Mouse (Mus musculus) urinary bladder, postnatal 4 days (tissue): Measurements from ENCODE around the gene Ascc2.
"Not testable (repeated sequence)": the region's sequence is repeated elsewhere in the genome, so short reads cannot be mapped to it uniquely, and the experiment has no call there.

Experiments used
- DNase-seq, 2 experiments: peaks; one replicate each; pipeline ENCODE4 v3.0.0; 2021 to 2022; ENCODE audit warnings: low spot score in 2 of 2

The Ascc2 gene

DNA sequence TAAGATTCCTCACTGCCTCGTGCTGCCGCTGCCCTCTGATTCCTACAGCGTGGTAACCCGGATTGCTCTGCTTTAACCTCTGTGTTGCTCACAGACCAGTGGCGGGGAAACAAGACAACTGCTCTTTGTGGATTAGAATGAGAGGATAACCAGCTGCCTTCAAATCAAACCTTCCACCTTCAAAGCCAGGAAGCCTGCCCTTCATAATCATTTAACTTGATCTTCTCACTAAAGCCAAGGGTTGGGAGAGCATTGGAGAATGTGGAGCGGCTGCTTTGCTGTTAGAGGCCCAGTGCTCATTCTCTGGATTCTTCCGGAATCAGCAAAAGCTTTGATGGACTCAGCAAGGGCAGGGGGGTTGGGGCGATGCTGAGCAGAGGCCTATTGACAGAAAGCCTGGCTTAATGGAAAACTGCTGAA lies 7.7 kb upstream of the Ascc2 start:
- DNase-seq, result no peak

DNA sequence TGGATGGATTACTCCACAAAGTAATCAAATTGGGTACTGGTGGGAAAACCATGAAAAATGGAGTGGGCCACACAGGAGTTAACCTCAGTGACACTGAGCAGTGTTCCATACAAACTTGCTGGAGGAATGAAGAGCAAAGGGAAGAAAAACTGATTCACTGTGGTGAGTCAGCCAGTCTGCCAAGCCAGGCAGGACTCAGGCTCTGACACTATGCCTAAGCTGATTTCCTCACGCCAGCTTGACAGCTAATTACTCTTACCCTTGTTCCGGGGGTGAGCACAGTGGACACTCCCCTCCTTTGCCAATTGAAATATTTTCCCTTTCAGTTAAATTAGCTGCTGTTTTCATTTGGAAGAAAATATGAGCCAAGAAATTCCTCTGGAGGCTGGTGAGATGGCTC lies 4.1 kb upstream of the Ascc2 start:
- DNase-seq, result no peak

DNA sequence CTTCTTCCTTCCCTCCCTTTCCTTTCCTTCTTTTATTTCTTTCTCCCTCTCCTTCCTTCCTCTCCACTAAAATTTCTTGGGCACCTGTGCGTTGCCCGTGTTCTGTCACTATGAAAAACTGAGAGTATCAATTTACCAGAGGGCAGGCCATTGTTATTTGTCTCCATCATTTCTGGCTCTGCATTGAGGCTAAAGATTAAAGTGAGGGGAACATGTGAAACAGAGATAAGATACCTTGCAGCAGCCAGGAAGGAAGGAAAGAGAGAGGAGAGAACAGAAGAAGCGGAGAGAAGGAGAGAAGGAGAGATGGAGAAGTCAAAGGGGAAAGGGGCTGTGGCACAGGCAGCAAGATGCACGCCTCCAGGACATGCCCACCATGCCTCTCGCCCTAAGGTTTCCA lies 3.2 kb upstream of the Ascc2 start:
- no peak for DNase-seq

DNA sequence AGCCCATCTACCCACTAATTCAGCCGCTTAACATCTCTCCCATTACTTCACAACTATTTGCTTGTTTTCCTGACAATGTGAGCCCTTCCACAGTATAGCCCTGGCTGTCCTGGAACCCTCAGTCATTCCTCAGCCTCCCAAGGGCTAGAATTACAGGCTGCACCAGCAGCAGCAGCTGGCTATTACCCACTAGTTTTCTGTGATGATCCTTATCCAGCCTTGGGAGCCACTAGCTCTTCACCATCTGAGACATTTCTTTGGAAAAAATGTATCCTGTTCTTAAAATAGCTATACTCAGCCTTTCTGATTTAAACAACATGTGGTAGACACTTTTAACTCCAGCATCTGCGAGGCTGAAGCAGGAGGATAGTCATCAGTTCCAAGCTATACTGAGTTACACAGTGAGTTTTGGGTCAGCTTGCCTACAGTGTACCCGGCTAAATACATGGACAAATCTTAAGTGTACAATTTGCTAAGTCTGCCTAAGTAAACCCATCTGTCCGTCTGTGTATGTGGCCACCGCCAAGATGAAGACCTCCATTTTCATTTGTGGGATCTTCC lies 685 bp upstream of the Ascc2 start:
- no peak for DNase-seq

DNA sequence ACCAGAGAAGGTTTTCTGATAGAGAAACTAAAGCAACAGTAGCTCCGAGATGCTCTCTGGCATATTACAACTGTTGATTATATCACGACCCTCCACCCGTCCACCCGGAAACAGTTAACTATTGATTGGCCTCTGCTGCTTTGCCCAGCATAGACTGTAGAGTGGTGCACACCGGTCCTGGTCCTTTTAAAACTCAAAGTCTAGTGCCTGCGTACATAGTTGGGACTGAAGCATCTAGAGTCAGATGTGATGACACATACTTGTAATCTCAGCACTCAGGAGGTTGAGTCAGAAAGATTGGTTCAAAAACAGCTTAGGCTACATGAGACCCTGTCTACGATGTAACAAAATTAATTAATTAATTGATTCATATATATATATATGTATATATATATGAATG lies 714 bp downstream of the Ascc2 start:
- no peak for DNase-seq

DNA sequence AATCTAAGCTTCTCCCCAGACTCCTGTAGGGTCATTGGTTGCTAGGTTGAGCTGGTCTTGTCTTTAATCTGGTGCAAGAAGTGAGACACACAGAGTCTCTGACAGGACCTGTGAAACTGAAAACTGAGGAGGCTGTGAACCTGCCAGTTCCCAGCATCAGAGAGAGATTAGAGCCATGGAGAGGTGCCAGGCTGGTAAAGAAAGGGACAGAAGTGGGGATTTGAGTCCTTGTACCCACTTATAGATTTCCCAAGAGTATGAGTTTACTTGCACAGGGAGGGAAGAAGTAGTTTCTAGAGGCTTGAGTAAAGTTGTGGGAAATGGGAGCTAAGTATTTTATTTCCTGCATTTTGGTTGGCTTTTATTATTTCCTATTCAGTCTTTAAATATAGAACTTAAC lies 3.6 kb downstream of the Ascc2 start:
- DNase-seq, result no peak

DNA sequence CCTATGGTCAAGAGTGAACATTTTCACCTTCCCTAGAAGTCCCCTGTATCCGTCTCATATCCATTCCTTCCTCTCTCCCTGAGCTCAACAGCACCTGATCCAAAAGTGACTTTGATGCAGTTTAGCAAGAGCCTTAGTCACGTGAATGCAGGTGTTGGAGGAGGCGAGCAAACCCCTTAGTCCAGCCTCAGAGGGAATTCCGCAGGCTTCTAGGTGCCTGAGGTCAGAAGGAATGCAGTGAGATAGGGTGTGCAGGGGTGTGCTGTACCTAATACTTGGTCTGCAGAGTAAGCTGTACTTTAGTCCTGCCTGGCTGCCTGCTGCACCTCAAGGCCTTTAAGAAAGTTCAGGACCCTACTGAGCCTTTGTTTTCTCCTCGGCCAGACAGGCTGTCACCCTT lies 6.2 kb downstream of the Ascc2 start:
- DNase-seq, result no peak

DNA sequence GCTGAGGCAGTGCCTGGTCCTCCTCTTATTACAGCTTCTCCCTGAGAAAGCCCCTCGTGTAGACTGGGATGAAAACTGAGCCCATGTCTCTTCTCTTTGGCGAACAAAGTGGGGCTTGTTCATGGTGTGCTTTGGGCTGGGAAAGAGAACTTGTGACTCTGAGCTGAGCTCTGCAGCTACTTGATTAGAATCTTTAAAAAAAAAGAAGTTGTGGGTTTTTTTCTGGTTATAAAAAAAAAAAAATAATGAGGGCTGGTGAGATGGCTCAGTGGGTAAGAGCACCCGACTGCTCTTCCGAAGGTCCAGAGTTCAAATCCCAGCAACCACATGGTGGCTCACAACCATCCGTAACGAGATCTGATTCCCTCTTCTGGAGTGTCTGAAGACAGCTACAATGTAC lies 7.6 kb downstream of the Ascc2 start:
- DNase-seq, result not testable (repeated sequence)

DNA sequence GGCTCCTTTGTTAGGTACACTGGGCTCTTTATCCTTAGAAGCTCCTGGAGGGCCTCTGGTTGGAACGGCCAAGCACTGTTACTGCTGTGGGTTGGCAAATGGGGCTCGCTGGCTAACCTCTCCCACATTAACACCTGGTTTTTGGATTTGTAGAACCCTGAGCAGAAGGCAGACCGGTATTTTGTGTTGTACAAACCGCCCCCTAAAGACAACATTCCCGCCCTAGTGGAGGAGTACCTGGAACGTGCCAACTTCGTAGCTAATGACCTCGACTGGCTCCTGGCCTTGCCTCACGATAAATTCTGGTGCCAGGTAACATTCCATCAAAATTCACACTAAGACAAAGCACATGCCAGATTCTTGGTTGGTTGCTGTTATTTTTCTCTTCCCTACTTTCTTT lies 8.9 kb downstream of the Ascc2 start:
- no peak for DNase-seq

DNA sequence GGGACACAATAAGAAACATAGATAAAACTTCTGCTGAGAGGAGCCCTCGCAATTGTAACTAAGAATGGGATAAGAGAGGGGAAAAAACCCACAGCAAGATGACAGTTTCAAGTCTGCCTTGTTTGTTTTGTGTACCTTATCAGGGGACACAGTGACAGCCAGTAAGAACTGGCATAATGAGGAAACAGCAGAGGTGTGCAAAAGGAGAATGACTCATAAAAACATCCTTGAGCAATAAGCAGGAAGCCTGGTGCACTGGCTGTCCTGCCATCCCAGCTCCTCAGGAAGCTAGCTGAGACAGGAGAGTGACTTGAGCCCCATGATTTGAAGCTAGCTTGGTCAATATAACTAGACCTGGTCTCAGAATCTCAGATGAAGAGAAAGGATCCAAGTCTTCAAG lies 22.3 kb downstream of the Ascc2 start:
- DNase-seq, result no peak

DNA sequence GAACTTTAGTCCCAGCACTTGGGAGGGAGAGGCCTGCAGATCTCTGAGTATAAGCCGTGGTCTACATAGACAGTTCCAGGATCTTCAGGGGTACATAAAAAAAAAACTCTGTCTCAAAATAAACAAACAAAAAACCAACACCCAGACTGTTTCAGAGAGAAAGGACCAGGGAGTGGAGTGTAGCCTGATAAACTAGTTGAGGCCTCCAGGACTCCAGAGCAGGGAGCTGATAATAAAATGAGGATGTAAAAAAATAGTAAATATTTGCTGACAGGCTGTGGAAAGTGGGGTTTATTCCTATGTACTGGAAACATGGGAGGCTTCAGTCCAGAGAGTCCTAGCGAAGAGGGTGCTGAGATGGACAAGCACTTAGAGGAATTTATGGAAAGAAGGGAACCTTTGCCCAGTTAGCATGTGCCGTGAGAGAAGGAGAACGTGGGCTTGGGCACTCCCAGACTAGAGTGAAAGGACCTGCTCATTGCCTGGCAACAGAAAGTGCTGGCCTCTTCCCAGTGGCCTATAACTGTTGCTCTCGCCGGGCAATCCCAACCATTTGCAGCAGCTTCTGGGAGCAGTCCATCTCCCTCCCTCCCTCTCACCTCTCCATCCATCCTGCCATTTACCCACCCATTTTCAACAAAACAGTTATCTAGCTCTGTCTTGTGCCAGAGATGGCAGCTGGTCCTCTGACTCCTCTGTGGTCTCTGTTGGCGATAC lies 22.9 kb downstream of the Ascc2 start:
- no peak for DNase-seq

DNA sequence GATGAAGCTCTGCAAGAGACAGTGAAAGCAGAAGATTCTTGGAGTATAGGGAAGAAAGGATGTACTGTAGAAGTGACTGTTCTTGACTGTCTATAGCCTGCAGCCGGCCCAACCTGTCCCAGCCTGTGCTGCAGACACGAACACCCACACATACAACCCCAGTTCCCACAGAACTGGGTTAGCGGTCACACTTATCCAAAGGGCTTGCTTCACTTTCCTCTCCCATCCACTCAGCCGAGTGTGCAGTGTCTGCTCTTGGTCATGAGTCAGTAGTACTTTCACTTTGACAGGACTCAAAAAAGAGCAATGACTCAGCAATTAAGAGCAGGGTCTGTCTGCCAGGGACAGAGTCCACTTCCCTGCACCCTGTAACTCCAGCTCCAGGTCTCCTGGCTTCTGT lies 23.8 kb downstream of the Ascc2 start:
- DNase-seq, result no peak

DNA sequence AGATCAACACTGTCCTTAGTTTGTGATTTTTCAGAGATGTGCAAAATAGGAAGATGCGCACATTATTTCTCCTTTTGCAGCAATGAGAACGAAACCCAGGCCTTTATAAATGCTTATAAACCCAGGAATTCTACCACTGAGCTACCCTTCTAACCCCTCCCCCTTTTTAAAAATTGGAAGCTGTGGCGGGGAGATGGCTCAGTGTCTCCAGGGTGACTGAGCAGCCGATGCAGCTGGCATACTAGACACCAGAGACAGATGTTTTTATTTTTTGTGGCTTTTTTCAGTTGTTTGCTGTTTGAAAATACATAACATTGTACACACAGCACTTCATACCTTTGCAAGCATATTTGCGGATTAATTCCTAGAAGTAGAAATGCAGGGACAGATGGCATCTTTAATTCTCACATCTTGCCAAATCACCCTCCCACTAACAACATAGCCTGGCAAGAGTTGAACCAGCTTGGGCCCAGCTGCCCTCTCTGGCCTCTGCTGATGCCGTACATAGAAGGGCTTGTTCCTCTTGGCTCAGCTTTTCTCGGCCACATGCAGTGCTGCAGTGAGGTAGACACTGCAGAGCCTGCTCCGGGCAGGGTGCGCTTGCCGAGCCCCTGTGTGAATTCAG lies 24.4 kb downstream of the Ascc2 start:
- DNase-seq, result no peak

DNA sequence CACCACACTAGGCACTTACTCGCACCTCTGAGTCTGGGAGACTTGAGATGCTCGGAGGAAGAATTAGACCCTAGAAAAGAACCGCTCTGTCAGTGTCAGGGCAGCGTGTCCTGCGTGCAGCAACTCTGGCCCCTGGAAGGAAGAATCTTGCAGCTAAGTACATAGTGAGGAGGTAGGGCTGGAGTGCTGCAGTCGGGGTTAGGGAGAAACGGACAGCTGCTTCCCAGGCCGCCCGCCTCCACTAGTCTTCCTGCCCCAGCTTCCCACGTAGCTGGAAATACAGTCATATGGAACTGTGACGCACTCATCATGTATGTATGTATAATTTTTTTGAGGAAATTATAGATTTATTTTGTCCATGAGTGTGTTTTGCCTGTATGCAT lies 24.9 kb downstream of the Ascc2 start:
- no peak for DNase-seq

DNA sequence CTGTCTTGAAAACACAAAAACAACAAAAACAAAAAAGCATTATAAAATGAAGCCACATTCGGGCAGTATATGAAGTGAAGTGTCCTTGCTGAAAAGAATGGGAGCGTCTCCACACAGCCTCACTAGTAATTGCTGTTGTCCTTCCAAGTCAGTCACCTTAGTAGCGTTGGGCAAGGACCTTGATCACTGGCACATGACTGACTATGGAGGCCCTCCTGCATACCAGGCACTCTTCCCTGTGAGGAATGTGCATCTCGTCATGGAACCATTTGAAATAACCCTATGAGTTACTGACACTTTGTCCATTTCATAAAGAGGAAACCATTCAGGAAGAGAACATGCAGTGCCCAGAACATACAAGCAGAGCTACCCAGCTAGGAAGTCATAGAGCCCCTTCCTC lies 34.2 kb downstream of the Ascc2 start:
- DNase-seq, result no peak

DNA sequence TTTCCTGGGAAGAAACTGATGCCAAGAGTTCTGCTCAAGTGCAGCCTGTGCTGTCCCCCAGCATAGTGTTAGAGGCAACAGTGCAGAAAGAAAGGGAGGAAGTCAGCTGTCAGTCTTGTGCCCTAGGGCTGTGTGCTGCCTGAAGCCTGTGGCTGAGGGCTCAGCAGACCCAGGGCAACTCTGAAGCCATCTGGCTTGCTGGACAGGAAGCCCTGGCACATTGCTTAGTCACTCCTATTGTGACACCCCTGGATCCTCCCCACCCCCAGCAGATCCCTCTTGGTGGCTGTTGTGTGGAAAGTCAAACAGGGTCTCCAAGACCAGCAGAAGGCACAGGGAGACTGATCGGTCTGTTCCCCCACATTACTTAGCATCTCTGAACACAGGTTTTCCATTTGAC lies 37.0 kb downstream of the Ascc2 start:
- DNase-seq, result no peak

DNA sequence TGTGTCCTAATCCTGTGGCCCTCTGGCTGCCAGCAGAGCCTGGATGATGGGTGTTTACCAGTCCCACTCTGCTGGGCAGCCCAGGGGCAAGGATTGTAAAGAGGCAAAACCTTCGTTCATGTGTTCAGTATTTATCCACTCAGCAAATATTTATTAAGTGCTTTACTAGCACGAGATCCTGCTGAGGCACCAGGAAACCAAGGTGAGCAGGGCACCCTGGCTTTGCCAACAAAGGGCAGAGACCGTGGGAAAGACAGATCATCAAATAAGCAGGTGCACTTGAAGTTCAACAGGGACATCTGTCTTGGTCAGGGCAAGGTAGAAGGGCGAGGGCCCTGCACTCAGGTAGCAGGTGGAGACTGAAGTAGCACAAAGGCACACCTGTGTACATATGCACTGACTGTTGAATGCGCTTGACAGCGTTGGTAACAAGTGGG lies 37.6 kb downstream of the Ascc2 start:
- DNase-seq, result no peak

DNA sequence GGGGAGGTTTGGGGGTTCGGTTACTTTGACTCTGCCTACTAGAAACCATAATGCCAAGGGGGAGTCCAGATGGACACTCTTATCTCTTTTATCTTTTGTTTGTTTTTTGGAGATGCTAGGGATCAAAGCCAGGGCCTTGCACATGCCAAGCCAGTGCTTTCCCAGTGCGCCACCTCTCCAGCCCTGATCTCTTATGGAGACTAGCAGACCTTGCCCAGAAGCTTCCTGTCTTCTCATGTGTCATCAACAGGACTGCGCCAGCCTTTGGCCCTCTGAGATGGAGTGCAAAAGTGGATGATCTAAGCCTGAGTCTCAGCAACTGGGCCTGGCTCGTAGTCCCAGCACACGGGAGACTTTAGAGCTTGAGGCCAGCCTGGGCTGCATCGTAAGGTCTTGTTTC lies 38.1 kb downstream of the Ascc2 start:
- no peak for DNase-seq

DNA sequence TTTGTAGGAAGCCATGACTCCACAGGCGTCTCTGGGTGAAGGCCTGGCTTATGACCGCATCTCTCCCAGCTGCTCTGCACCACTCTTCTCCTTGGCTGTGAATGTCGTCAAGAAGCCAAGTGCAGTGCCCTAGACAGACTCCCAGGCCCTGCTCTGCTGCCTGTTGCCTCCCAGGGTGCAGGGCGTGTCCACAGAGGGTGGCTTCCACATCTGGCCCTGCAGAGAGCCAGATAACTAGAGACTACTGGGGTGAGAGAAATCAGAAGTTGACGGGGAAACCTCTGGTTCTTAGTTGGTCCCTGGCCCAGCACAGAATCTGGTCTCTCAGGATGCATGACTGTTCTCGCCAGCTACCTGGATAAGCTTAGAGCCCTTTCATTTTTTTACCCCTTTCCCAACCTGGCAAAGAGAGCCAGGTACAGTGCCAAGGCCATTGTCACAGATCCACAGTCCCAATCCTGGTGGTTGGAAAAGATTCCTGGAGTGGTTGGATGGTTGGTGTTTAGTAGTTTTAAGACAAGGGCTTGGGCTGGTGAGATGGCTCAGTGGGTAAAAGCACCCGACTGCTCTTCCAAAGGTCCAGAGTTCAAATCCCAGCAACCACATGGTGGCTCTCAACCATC lies 39.8 kb downstream of the Ascc2 start:
- no peak for DNase-seq

DNA sequence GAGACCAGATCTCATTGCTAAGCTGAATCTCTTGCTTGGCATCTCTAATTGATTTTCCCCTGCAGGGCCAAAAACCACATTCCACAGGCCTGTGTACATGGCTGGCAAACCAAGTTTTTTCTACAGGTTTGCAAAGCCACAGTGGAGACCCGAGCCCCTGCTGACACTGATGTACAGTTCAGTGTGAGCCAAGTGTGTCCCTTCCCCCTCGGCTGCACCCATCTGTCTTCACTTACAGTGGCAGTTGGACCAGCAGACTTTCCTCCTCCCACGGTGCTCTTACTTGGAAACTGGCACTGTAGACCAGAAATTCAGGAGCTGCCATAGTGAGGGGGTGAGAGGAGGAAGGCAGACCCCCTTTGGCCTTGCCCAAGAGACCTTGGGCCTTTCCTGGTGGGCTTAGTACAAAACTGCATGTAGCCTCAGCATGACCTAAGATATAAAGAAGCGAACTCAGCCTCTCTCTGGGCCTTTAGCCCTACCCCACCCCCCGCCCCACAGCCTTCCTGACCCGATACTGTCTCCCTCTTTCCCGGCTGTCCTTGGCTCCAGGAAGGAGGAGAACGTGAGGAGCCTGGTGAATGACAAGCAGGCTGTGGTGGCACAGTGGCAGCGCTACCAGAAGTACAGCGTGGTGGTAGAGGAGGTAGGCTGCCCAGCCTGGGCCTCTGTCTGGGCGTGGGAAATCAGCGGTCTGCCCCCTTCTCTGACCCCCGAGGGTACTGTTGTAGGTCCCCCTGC lies 41.3 kb downstream of the Ascc2 start:
- DNase-seq, result no peak

DNA sequence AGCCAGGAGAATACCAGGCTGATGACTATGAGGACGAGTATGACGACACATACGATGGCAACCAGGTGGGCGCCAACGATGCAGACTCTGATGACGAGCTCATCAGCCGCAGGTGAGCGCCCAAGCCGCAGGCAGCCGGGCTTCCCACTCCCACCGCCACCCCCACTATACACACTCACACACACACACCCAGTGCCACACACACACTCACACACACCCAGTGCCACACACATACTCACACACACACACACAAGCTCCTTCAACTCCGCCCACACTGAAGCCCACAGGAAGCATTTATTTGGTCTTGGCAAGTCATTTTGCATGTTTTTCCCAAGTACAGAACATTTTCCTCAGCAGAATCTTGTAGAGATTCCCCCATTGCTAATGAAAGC lies 41.9 kb downstream of the Ascc2 start:
- DNase-seq, result no peak

DNA sequence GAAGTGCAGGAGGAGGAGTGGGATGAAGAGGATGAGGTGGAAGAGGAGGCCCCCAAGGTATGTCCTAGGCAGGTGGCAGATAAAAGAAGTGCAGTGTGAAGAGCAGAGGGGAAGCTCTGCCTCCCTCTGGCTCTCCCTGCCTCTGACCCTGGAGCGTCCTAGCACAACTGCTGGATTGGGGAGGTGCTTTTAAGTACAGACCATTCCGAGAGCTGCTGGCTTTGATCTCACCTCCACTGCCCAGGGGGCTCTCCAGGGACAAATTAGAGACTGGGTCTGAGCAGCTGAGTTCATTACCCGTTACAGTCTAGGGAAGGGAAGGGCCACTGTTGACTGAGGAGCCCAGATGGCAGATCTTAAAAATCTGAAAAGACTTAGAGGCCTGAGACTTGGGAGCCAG lies 42.6 kb downstream of the Ascc2 start:
- no peak for DNase-seq
